Mouse (Mus musculus): Measurements from ENCODE around the gene Il18. TPM values are rescaled to one million over a fixed set of nuclear protein-coding genes. Genes with fewer than 3 reads are reported as not detected.

Il18 gene
- polyA plus RNA-seq, 1 experiment from 2014 or later, result 4.7 TPM

DNA sequence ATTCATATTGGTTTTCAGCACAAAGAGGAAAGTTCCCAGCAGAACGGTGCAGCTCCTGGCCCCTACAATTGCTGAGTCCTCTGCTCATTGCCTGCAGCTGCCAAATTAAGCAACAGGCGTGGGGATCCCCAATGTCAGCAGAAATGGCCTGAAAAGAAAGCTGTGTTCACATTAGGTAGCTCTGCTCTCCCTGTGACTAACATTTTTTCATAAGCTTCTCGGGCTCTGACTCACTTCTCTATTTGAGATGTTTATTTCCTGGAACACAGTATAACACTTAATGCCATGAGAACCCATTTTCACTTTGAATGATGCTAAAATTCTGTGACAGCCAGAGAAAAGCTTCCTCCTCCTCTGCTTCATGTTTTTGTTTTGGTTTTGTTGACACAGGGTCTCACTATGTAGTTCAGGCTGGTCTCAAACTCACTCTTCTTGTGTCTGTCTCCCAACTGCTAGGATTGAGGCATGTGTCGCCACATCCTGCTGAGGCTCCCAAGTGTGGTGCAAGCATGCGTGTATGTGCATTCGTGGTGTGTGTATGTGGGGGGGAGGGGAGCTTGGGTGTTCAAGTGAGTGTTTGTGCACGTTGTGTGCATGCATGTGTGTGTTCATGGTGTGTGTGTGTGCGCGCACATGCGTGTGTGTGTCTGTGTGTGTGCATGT, 36.4 kb downstream of the Il18 start:
- no peaks in the 10 kb centered on the region; the same call in 1 of the 2 replicates for H3K36me3 ChIP-seq (ENCODE audit: control insufficient read depth, insufficient read depth, low read length)
- H3K27me3 ChIP-seq (ENCODE audit: control insufficient read depth, insufficient read depth, low read length), result no peaks in the 10 kb centered on the region
- no peak overlapping the region for H3K4me2 ChIP-seq (ENCODE audit: low read depth)
- no peak overlapping the region for H3K4me3 ChIP-seq (ENCODE audit: low read depth, low read length)
- ATAC-seq (ENCODE audit: insufficient read depth, low FRiP score, low TSS enrichment) (no peak), DNase-seq (ENCODE audit: low spot score) (no peak)
- no peaks in the 10 kb centered on the region for H3K4me1 ChIP-seq (ENCODE audit: control insufficient read depth, insufficient read depth, low read length)
- H3K9me3 ChIP-seq (ENCODE audit: control insufficient read depth, low read length), result no peaks in the 10 kb centered on the region
- H3K27ac ChIP-seq (ENCODE audit: low read depth, low read length), result no peak overlapping the region
- H3K9ac ChIP-seq (ENCODE audit: low read length), result no peak overlapping the region
- 82% methylated on average over 10 of the region's 10 CpGs for WGBS

DNA sequence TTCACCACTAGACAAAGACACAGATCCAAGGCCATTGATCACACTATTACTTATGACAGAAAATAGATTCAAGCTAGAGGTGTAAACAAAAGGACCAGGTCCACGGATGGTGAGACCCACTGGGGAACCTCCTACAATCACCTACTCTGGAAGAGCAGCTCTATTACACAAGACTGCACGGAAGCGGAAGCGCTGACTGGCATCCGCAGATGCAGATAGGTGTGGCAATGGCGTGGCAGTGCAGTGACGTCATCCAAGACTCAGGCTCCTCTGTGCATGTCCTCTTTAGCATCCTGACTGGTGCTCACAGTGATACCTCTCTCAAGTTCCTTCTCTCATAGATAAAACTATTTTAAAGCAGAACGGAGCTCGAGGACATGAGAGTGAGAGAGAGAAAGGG, 38.3 kb downstream of the Il18 start:
- Histone ChIP-seq H3K9me3 (ENCODE audit: control insufficient read depth, low read length) (no peaks in the 10 kb centered on the region), H3K9ac (ENCODE audit: low read length) (no peak overlapping the region), H3K27ac (ENCODE audit: low read depth, low read length) (no peak overlapping the region), H3K4me2 (ENCODE audit: low read depth) (no peak overlapping the region), H3K27me3 (ENCODE audit: control insufficient read depth, insufficient read depth, low read length) (no peaks in the 10 kb centered on the region), H3K36me3 (ENCODE audit: control insufficient read depth, insufficient read depth, low read length) (peaks cover 3% of the 10 kb centered on the region), H3K4me1 (ENCODE audit: control insufficient read depth, insufficient read depth, low read length) (no peaks in the 10 kb centered on the region), H3K4me3 (ENCODE audit: low read depth, low read length) (no peak overlapping the region)
- 91% methylated on average over 9 of the region's 9 CpGs for WGBS
- no peak for ATAC-seq (ENCODE audit: insufficient read depth, low FRiP score, low TSS enrichment)
- no peak for DNase-seq (ENCODE audit: low spot score)

DNA sequence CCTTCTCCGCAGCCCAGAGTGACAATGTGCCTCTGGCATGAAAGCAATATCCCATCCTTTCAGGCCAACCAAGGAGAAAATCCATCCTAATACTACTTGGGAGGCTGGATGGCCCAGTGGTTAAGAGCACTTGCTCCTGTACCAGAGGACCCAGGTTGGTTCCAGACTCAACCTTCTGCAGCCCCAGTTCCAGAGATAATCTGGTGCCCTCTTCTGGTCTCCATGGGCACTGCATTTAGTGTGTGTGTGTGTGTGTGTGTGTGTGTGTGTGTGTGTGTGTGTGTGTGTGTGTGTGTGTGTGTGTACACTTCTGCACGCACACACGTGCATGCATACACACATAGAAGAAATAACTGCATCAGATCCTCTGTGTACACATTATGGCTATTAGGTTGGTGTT, 38.9 kb downstream of the Il18 start:
- WGBS, result 83% methylated on average over 3 of the region's 3 CpGs
- ATAC-seq (ENCODE audit: insufficient read depth, low FRiP score, low TSS enrichment), result no peak

DNA sequence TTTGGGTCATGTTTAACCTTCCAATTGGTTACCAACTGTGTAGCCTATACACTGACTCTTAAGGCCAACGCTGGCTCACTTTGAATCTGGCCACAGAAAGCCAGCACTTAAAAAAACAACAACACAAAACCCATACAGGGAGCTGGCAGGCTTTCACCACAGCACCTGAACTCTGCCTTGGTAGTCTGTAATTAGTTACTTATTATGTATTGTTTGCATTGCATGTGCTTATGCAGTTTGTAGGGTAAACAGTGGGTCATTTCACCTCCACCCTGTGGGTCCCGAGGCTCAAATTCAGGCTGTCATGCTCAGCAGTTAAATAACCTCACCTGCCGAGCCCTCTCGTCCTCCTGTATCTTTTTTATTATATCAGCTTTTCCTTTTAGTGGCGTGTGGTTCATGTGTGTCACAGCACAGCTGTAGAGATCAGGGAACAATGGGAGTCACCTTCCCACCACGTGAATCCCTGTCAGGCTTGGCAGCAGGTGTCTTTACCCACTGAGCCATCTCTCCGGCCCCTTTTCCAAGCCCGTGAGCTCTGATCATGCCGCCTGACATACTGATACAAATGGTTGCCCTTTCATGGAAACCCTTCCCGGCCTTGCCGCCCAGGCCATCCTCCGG, 40.3 kb downstream of the Il18 start:
- no peak for ATAC-seq (ENCODE audit: insufficient read depth, low FRiP score, low TSS enrichment)
- 75% methylated on average over 12 of the region's 12 CpGs for WGBS
- peaks cover 6% of the 10 kb centered on the region for H3K36me3 ChIP-seq (ENCODE audit: control insufficient read depth, insufficient read depth, low read length)

More for the DNA sequence above, 38.9 kb downstream of the Il18 start:
- no peaks in the 10 kb centered on the region for H3K9me3 ChIP-seq (ENCODE audit: control insufficient read depth, low read length)
- no peak overlapping the region for H3K4me3 ChIP-seq (ENCODE audit: low read depth, low read length)
- H3K36me3 ChIP-seq (ENCODE audit: control insufficient read depth, insufficient read depth, low read length), result peaks cover 5% of the 10 kb centered on the region
- no peaks in the 10 kb centered on the region for H3K27me3 ChIP-seq (ENCODE audit: control insufficient read depth, insufficient read depth, low read length)
- no peak overlapping the region for H3K4me2 ChIP-seq (ENCODE audit: low read depth)
- H3K27ac ChIP-seq (ENCODE audit: low read depth, low read length), result no peak overlapping the region
- no peak overlapping the region for H3K9ac ChIP-seq (ENCODE audit: low read length)
- no peaks in the 10 kb centered on the region for H3K4me1 ChIP-seq (ENCODE audit: control insufficient read depth, insufficient read depth, low read length)
- peak; percentile 29 for DNase-seq (ENCODE audit: low spot score)

DNA sequence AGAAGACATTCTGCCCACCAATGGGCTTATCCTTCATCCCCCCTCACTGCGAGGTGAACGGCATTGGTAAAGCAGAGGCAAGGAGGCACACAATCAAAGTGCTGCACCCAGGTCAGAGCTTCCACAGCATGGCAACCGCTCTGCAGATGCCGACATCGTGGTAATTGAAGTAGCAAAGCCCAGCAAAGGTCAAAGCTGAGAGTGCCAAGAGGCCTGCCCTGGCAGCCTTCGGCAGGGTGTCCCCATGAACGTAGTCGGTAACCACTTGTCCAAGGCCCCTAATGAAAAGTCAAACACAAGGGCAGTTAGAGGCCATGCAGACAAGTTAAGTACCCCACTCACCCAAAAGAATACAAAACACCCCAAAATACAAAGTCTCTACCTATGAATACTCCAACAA, 42.3 kb downstream of the Il18 start:
- no peak for ATAC-seq (ENCODE audit: insufficient read depth, low FRiP score, low TSS enrichment)
- H3K27me3 ChIP-seq (ENCODE audit: control insufficient read depth, insufficient read depth, low read length), result no peaks in the 10 kb centered on the region
- no peak for DNase-seq (ENCODE audit: low spot score)
- 96% methylated on average over 8 of the region's 8 CpGs for WGBS
- H3K9me3 ChIP-seq (ENCODE audit: control insufficient read depth, low read length), result no peaks in the 10 kb centered on the region
- no peak overlapping the region for H3K4me2 ChIP-seq (ENCODE audit: low read depth)
- peaks cover 10% of the 10 kb centered on the region for H3K36me3 ChIP-seq (ENCODE audit: control insufficient read depth, insufficient read depth, low read length)
- H3K4me3 ChIP-seq (ENCODE audit: low read depth, low read length), result no peak overlapping the region
- no peak overlapping the region for H3K27ac ChIP-seq (ENCODE audit: low read depth, low read length)
- H3K9ac ChIP-seq (ENCODE audit: low read length), result no peak overlapping the region
- peaks cover under 1% of the 10 kb centered on the region; the same call in 1 of the 2 replicates for H3K4me1 ChIP-seq (ENCODE audit: control insufficient read depth, insufficient read depth, low read length)

More for the DNA sequence above, 40.3 kb downstream of the Il18 start:
- no peaks in the 10 kb centered on the region for H3K4me1 ChIP-seq (ENCODE audit: control insufficient read depth, insufficient read depth, low read length)
- no peak for DNase-seq (ENCODE audit: low spot score)
- no peak overlapping the region for H3K4me2 ChIP-seq (ENCODE audit: low read depth)
- no peak overlapping the region for H3K4me3 ChIP-seq (ENCODE audit: low read depth, low read length)
- no peaks in the 10 kb centered on the region for H3K27me3 ChIP-seq (ENCODE audit: control insufficient read depth, insufficient read depth, low read length)
- H3K27ac ChIP-seq (ENCODE audit: low read depth, low read length), result no peak overlapping the region
- H3K9me3 ChIP-seq (ENCODE audit: control insufficient read depth, low read length), result no peaks in the 10 kb centered on the region
- no peak overlapping the region for H3K9ac ChIP-seq (ENCODE audit: low read length)

DNA sequence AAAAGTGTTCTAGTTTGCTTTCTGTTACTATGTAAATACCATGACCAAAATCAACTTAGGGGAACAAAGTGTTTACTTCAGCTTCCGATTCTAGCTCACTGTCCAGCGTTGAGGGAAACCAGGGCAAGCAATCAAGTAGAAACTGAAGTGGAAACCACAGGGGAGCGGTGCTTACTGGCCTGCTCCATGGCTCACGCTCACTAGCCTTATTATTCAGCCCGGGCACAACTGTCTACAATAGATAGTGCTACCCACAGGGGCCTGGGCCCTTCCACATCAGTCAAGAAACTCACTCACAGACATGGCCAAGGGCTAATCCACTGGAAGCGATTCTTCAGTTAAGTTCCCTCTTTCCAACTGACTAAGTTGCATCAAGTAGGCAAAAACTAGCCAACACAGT, 46.9 kb downstream of the Il18 start:
- no peaks in the 10 kb centered on the region for H3K9me3 ChIP-seq (ENCODE audit: control insufficient read depth, low read length)
- WGBS, result 94% methylated on average over 6 of the region's 6 CpGs
- no peak overlapping the region for H3K4me2 ChIP-seq (ENCODE audit: low read depth)
- H3K4me3 ChIP-seq (ENCODE audit: low read depth, low read length), result no peak overlapping the region
- no peak for ATAC-seq (ENCODE audit: insufficient read depth, low FRiP score, low TSS enrichment)
- H3K36me3 ChIP-seq (ENCODE audit: control insufficient read depth, insufficient read depth, low read length), result peaks cover 9% of the 10 kb centered on the region
- no peak overlapping the region for H3K27ac ChIP-seq (ENCODE audit: low read depth, low read length)
- peaks cover 16% of the 10 kb centered on the region for H3K4me1 ChIP-seq (ENCODE audit: control insufficient read depth, insufficient read depth, low read length)
- H3K27me3 ChIP-seq (ENCODE audit: control insufficient read depth, insufficient read depth, low read length), result no peaks in the 10 kb centered on the region
- no peak overlapping the region for H3K9ac ChIP-seq (ENCODE audit: low read length)
- no peak for DNase-seq (ENCODE audit: low spot score)

DNA sequence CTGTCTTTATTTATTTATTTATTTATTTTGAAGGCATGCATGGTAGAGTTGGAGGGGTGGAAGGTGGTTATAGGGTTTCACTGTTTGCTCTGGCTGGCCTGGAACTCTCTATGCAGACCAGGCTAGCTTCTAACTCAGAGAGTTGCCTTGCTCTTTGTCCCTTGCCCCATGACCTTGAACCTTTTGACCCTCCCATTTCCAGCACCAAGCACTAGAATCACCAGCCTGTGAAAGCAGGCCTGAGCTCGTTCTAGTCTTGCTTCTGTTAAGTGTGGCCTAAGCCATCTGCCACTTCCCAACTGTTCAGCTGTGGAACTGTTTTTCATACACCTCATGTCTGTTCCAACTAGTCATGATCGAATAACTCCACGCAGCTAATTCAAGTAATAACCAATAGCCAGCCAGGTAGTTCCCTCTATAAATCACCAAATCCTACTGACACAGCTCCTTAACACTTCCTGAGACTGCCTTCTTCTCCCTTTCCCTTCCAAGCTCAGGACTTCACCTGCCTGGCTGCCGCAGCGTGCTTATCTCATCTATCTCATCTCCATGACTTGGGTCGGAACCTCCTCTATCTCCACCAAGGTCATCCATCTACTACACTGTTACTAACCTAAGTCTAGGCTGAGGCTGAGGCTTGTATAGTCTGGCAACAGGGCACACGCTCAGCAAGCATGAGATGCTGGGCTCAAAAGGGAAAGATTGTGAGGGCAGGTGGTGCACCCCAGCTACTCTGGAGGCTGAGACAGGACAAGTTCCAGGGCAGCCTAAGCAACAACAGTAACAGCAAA, 47.6 kb downstream of the Il18 start:
- peak overlapping the region; percentile 65 for H3K4me3 ChIP-seq (ENCODE audit: low read depth, low read length)
- DNase-seq (ENCODE audit: low spot score), result no peak
- no peak overlapping the region for H3K27ac ChIP-seq (ENCODE audit: low read depth, low read length)
- peaks cover 16% of the 10 kb centered on the region for H3K4me1 ChIP-seq (ENCODE audit: control insufficient read depth, insufficient read depth, low read length)
- peak overlapping the region; percentile 87 for H3K4me2 ChIP-seq (ENCODE audit: low read depth)
- H3K9ac ChIP-seq (ENCODE audit: low read length), result no peak overlapping the region
- peaks cover 7% of the 10 kb centered on the region for H3K36me3 ChIP-seq (ENCODE audit: control insufficient read depth, insufficient read depth, low read length)
- WGBS, result 91% methylated on average over 7 of the region's 7 CpGs
- no peak for ATAC-seq (ENCODE audit: insufficient read depth, low FRiP score, low TSS enrichment)
- no peaks in the 10 kb centered on the region for H3K9me3 ChIP-seq (ENCODE audit: control insufficient read depth, low read length)
- no peaks in the 10 kb centered on the region for H3K27me3 ChIP-seq (ENCODE audit: control insufficient read depth, insufficient read depth, low read length)

DNA sequence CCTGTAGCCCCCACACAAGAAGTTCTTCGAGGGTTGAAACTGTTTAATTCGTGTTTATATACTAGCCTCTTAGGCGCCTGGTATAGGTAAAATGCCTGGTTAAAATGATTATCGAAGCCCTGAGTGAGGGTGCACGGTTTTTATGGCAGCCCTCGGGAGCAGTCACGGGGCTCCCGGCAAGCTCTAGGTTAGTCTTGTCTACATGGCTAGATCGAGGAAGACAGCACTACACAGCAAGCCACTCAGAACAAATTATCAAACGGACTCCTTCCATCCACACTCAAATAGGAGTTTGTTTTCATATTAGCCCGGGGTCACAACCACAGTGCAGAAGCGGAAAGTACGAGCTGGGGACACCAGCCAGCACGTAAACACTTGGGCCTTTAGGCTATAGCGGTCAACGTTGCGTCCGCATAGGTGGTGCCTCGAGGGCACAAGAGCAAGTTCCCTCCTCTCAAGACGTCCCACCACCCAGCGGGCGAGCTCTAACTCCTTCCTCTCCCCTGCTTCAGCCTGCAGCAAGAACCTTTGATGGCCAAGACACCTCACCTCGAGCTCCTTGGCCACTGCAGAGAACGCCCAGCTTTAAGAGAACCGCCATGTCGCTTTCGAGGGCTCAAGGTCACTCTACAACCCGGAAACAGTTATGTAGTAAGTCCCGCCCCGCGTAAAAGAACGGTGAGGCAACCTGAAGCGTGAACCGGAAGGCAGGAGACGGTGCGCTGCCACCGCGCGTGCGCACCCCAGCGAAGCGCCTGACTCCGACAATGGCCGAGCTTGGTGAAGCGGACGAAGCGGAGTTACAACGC, 48.8 kb downstream of the Il18 start, which contains the start of the genes Sdhd and Timm8b:
Sdhd (minus strand) TSS at position 624 of the 809 bp plus-strand sequence.
Timm8b (plus strand) TSS at position 722 of the 809 bp plus-strand sequence.
- ATAC-seq (ENCODE audit: insufficient read depth, low FRiP score, low TSS enrichment) (peak; percentile 96), DNase-seq (ENCODE audit: low spot score) (peak; percentile 95)
- Histone ChIP-seq H3K27me3 (ENCODE audit: control insufficient read depth, insufficient read depth, low read length) (no peaks in the 10 kb centered on the region), H3K9me3 (ENCODE audit: control insufficient read depth, low read length) (no peaks in the 10 kb centered on the region), H3K9ac (ENCODE audit: low read length) (peak within 1 kb of the TSS; percentile 87), H3K4me2 (ENCODE audit: low read depth) (peak within 1 kb of the TSS; percentile 87), H3K36me3 (ENCODE audit: control insufficient read depth, insufficient read depth, low read length) (peaks cover 6% of the 10 kb centered on the region), H3K27ac (ENCODE audit: low read depth, low read length) (peak within 1 kb of the TSS; percentile 81), H3K4me1 (ENCODE audit: control insufficient read depth, insufficient read depth, low read length) (peaks cover 16% of the 10 kb centered on the region), H3K4me3 (ENCODE audit: low read depth, low read length) (peak within 1 kb of the TSS; percentile 65)
- WGBS, result 1% methylated on average over 48 of the region's 48 CpGs
